Mouse (Mus musculus) embryonic facial prominence, embryonic 15.5 days (tissue): ENCODE measurements around the gene Eln. TPM values are rescaled to one million over a fixed set of nuclear protein-coding genes. Genes with fewer than 3 reads are reported as not detected.
A peak's percentile ranks its signal among the peaks of the same experiment; 100 is the strongest.

Experiments used
- ATAC-seq: fragments of 200-750 bp; cut with Nextera tagmentation; 2 replicates; pipeline ENCODE4 v1.8.0; 2017; ENCODE audit warnings: low read depth, moderate TSS enrichment; ENCODE audit not compliant: insufficient number of reproducible peaks, low FRiP score, low TSS enrichment
- H3K27ac ChIP-seq: fragments of 300-500 bp; sonication (generic); replicated peaks from 2 replicates; pipeline ENCODE4 v1.5.1; 2015; ENCODE audit warnings: mild to moderate bottlenecking, inconsistent platforms
- H3K27me3 ChIP-seq: fragments of 300-500 bp; sonication (generic); 2 replicates; pipeline ENCODE4 v1.6.1; 2015; ENCODE audit warnings: inconsistent platforms
- H3K36me3 ChIP-seq: fragments of 300-500 bp; sonication (generic); 2 replicates; pipeline ENCODE4 v1.6.1; 2015; ENCODE audit warnings: mild to moderate bottlenecking, inconsistent platforms
- H3K4me1 ChIP-seq: fragments of 300-500 bp; sonication (generic); 2 replicates; pipeline ENCODE4 v1.6.1; 2015; ENCODE audit warnings: inconsistent platforms
- H3K4me2 ChIP-seq: fragments of 300-500 bp; sonication (generic); replicated peaks from 2 replicates; pipeline ENCODE4 v1.6.1; 2015; ENCODE audit warnings: mild to moderate bottlenecking, inconsistent platforms
- H3K4me3 ChIP-seq: fragments of 300-500 bp; sonication (generic); replicated peaks from 2 replicates; pipeline ENCODE4 v1.5.1; 2015; ENCODE audit warnings: mild to moderate bottlenecking, inconsistent platforms
- H3K9ac ChIP-seq: fragments of 300-500 bp; sonication (generic); 2 replicates; pipeline ENCODE4 v1.6.1; 2015; ENCODE audit warnings: inconsistent platforms
- H3K9me3 ChIP-seq: fragments of 300-500 bp; sonication (generic); replicated peaks from 2 replicates; pipeline ENCODE4 v1.6.1; 2016; ENCODE audit warnings: inconsistent platforms
- WGBS: fragments of 180-500 bp; shearing (Covaris S2); methylation state at CpG from one replicate; pipeline ENCODE4 v1.1.7; 2015; 5-methylcytosine and 5-hydroxymethylcytosine counted together
- polyA plus RNA-seq: library from polyadenylated mRNA; unstranded; fragments of >200 nt; fragmentation: Nextera tagmentation; extraction: Ambion mirVana; gene quantifications from 2 replicates; pipeline ENCODE4 v1.2.1, GENCODE M21; 2015

Eln gene
- 289 and 312 TPM in 2 replicates for polyA plus RNA-seq

DNA sequence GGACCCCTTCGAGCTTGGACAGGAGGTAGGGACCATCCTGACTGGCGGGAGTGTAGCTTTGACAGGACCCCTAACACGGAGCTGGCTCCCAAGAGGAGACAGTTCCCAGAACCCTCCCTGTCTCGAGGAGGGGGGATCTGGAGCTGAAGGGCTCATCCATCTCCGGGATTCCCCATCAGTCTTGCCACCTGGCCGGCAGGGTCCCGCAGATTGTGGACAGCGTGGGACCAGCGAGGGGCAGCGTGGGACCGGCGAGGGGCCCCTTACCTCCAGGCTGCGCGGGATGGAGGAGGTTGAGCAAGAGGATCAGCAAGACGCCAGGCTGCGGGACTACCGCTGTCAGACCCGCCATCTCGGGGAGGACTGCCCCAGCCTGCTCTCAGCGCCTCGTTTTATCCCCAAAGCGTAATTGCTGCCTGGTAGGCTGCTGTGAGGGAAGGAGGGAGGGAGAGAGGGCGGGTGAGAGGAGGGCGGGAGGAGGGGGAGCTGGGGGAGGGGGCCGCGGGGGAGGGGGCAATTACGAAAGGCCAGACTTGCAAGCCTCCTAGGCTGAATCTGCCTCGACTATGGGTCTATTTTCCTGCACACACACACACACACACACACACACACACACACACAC is at the start of gene Eln:
Gene Eln, minus strand, starts transcription at position 434 of the 622 bp plus-strand sequence.
- WGBS, result 2% methylated on average over 22 of the region's 28 CpGs

DNA sequence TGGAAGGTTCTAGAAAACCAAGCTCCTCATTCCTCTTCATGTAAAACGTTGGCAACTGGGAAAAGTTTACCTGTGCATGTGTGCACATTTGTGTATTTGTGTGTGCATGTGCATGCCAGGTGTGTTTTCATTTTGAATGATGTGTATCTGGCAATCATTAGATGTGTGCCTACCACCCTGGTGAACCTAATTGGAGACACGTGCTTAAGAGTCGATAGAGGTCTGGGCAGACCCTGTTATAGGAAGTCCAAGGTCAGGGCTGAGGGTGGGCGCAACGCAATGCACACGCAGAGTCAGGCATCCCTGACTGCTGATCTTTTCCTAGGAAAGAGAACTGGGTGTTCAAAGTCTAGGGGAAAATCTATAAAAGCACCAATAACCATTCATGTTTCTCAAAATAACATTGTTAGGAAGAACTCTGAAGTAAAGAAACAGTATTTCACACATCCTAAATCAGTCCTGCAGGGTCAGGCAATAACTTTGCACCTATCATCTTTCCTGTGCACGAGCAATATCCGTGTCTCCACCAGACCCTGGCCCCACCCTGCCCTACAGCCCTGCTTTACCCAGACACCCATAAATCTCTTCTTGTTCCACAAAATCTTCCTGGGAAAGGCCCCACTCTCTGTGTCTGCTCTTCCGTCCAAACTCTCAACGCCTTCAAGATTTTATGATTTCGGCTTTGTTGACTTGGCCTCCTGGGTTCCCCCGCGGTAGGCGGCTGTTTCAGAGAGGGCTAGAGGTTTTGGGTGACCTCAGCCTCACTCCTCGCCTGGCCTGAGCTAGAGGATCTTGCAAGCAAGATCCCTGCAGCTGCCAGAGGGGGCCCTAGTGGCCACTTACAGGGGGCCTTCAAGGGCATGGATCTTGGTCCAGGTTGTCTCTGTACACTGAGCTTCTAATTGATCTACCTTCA is 43.2 kb upstream of the Eln start:
- no peak overlapping the region for H3K27ac ChIP-seq
- no peaks in the 10 kb centered on the region for H3K36me3 ChIP-seq
- H3K9ac ChIP-seq, result no peak overlapping the region
- no peak overlapping the region for H3K4me2 ChIP-seq
- 61% methylated on average over 15 of the region's 15 CpGs for WGBS
- no peaks in the 10 kb centered on the region for H3K9me3 ChIP-seq
- H3K4me1 ChIP-seq, result peaks cover 9% of the 10 kb centered on the region
- H3K4me3 ChIP-seq, result no peak overlapping the region
- H3K27me3 ChIP-seq, result no peaks in the 10 kb centered on the region
- no peak for ATAC-seq

More for the DNA sequence above, at the start of gene Eln:
- Histone ChIP-seq H3K27me3 (no peaks in the 10 kb centered on the region), H3K4me2 (peak within 1 kb of the TSS; percentile 76), H3K4me1 (peaks cover 81% of the 10 kb centered on the region), H3K9me3 (no peaks in the 10 kb centered on the region), H3K27ac (peak within 1 kb of the TSS; percentile 90), H3K4me3 (peak within 1 kb of the TSS; percentile 55), H3K36me3 (no peaks in the 10 kb centered on the region; the same call in 1 of the 2 replicates), H3K9ac (peak within 1 kb of the TSS; percentile 68)
- peak; percentile 66 for ATAC-seq

DNA sequence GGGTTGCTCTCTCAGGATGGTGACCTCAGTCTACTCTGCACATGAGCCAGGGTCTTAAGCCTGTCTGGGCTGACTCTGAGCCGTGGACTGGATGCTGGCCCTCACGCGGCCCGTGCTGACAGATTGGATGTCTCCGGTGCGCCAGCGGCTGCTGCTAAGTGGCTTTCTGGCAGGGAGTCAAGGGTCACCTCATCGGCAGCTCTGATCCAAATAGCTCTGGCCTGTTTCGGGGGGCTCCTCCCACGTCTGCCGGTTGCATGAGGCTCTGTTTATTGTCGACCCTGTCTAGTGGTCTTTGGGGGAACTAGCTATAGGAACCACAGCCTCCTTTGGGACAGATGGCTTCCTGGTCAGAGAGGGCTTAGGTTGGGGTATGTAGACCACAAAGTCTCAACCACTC is 41.1 kb upstream of the Eln start:
- Histone ChIP-seq H3K4me1 (peaks cover 9% of the 10 kb centered on the region), H3K9me3 (no peaks in the 10 kb centered on the region)
- 31% methylated on average over 12 of the region's 12 CpGs for WGBS

DNA sequence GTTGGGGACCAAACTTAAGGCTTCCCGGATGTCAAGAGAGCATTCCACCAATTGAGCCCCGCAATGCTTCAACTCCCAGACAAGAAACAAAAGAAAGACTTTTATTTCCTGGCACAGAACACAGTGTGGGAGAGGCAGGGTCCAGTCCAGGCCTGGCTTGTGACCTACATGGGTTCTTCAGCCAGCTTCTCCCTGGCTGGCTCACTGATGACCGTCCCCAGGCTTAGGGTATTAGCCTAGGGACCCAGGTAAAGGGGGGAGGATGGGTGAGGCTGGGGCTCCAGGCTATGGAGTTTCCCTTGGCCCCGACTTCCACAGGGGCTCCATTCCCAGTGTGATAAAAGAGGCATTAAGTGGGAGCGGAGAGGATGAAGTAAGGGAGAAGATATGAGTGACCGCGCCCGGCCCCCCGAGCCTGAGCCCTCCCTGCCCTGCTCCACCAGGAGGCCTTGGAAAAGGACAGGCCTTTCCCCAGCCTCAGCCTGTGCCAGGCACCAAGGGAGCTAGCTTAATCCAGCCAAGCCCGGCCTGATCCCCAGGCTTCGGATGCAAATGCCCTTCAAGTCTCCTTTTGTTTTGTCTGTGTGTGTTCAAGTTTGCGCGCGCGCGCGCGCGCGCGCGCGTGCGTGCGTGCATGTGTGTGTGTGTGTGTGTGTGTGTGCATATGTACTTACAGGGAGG is 38.7 kb upstream of the Eln start:
- no peak overlapping the region for H3K9ac ChIP-seq
- no peak overlapping the region for H3K4me3 ChIP-seq
- H3K27me3 ChIP-seq, result no peaks in the 10 kb centered on the region
- H3K36me3 ChIP-seq, result no peaks in the 10 kb centered on the region
- WGBS, result 39% methylated on average over 25 of the region's 25 CpGs
- peaks cover 9% of the 10 kb centered on the region for H3K4me1 ChIP-seq
- H3K27ac ChIP-seq, result no peak overlapping the region
- H3K9me3 ChIP-seq, result no peaks in the 10 kb centered on the region
- H3K4me2 ChIP-seq, result 0 out of 2 replicates have a peak overlapping the region, but pooled peaks have one; percentile 15
- ATAC-seq, result no peak

More for the DNA sequence above, 41.1 kb upstream of the Eln start:
- Histone ChIP-seq H3K36me3 (no peaks in the 10 kb centered on the region), H3K4me2 (no peak overlapping the region), H3K27me3 (no peaks in the 10 kb centered on the region), H3K4me3 (no peak overlapping the region), H3K9ac (no peak overlapping the region), H3K27ac (no peak overlapping the region; the same call in 1 of the 2 replicates)
- ATAC-seq, result peak; percentile 48

- WGBS, result 53% methylated on average over 2 of the region's 2 CpGs
- Histone ChIP-seq H3K4me1 (peaks cover 9% of the 10 kb centered on the region), H3K4me3 (no peak overlapping the region), H3K36me3 (no peaks in the 10 kb centered on the region), H3K27me3 (no peaks in the 10 kb centered on the region), H3K27ac (no peak overlapping the region), H3K4me2 (no peak overlapping the region), H3K9me3 (no peaks in the 10 kb centered on the region), H3K9ac (no peak overlapping the region)
- no peak for ATAC-seq
Observed at GRCm38 (mm10) chr5:134783794-134784193, 36.7 kb upstream of the Eln start.

GRCm38 (mm10) chr5:134780963-134781362 is 33.8 kb upstream of the Eln start:
- H3K9me3 ChIP-seq, result no peaks in the 10 kb centered on the region
- no peak overlapping the region for H3K9ac ChIP-seq
- H3K4me1 ChIP-seq, result peaks cover 12% of the 10 kb centered on the region
- H3K27ac ChIP-seq, result no peak overlapping the region
- no peak for ATAC-seq
- no peaks in the 10 kb centered on the region for H3K27me3 ChIP-seq
- H3K36me3 ChIP-seq, result no peaks in the 10 kb centered on the region
- H3K4me3 ChIP-seq, result no peak overlapping the region
- H3K4me2 ChIP-seq, result no peak overlapping the region

DNA sequence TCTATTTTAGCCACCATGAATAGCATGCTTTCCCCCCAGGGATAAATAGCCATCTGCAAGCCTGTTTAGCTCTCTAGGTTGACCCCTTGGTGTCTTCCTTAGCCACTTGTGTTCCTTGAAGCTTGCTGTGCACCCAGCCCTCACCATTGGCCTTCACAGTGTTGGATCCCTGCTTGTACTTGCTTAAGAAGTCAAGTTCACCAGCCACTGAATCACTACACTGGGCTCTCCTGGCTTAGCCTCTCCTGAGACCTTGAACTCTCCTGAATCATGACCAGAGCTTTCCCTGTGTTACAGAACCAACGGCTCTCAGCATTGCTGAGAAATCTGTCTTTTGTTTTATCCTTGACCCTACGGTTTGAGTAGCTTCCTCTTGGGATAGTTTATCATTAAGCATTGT is 33.0 kb upstream of the Eln start:
- Histone ChIP-seq H3K27me3 (no peaks in the 10 kb centered on the region), H3K4me1 (peaks cover 6% of the 10 kb centered on the region; the same call in 1 of the 2 replicates), H3K36me3 (no peaks in the 10 kb centered on the region), H3K4me3 (no peak overlapping the region), H3K27ac (no peak overlapping the region), H3K4me2 (no peak overlapping the region), H3K9ac (no peak overlapping the region), H3K9me3 (no peaks in the 10 kb centered on the region)
- WGBS, result 81% methylated on average over 2 of the region's 2 CpGs
- no peak for ATAC-seq

DNA sequence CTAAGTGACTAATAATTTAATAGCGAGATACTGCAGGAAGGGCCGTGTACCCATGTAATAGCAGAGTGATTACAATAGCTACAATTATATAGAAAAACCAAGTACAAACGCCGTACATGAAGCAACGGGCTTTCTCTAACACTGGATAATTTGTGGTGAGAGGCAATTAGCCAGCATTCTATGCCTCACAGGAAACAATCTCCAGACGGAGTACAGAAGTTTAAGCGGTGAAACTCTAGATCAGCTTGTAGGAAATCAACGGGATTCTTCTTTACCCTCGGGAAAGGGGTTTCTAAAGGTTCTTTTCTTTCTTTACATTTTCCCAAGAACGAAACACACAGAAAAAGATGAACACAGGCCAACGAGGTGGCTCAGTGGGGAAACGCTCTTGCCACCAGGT is 29.4 kb upstream of the Eln start:
- WGBS, result 36% methylated on average over 12 of the region's 12 CpGs
- Histone ChIP-seq H3K4me2 (no peak overlapping the region), H3K9ac (no peak overlapping the region), H3K9me3 (no peaks in the 10 kb centered on the region), H3K4me1 (peaks cover 6% of the 10 kb centered on the region; the same call in 1 of the 2 replicates), H3K27me3 (no peaks in the 10 kb centered on the region), H3K27ac (peak overlapping the region; percentile 48; the same call in 1 of the 2 replicates), H3K4me3 (no peak overlapping the region), H3K36me3 (no peaks in the 10 kb centered on the region)
- ATAC-seq, result 0 out of 2 replicates have a peak, but pooled peaks have one; percentile 4

GRCm38 (mm10) chr5:134772522-134772921 is 25.4 kb upstream of the Eln start:
- Histone ChIP-seq H3K27me3 (no peaks in the 10 kb centered on the region), H3K4me2 (no peak overlapping the region), H3K9me3 (no peaks in the 10 kb centered on the region), H3K9ac (no peak overlapping the region), H3K36me3 (no peaks in the 10 kb centered on the region), H3K27ac (no peak overlapping the region), H3K4me3 (no peak overlapping the region), H3K4me1 (peaks cover 6% of the 10 kb centered on the region; the same call in 1 of the 2 replicates)
- no peak for ATAC-seq
- WGBS, result 71% methylated on average over 12 of the region's 12 CpGs

DNA sequence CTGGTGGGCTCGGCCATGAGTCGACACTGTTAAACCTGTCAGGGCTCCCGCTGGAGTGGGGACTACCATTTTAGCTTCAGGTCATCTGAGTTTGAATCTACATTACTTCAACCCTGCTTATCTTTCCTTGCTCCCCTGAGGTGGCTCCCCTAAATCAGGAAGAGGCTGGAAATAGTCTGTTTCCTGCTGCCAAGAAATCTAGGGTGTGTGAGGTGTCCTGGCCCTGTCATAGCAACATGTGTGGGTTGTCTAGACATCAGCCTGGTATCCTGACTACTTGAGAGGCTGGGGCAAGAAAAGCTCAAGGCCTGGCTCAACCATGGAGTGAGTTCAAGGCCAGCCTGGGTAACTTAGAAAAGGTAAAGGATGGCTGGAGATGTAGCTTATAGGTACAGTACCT is 24.6 kb upstream of the Eln start:
- Histone ChIP-seq H3K27ac (no peak overlapping the region), H3K4me3 (no peak overlapping the region), H3K9ac (no peak overlapping the region), H3K4me2 (no peak overlapping the region), H3K9me3 (no peaks in the 10 kb centered on the region), H3K36me3 (no peaks in the 10 kb centered on the region), H3K4me1 (no peaks in the 10 kb centered on the region), H3K27me3 (no peaks in the 10 kb centered on the region)
- 89% methylated on average over 3 of the region's 3 CpGs for WGBS
- ATAC-seq, result no peak

DNA sequence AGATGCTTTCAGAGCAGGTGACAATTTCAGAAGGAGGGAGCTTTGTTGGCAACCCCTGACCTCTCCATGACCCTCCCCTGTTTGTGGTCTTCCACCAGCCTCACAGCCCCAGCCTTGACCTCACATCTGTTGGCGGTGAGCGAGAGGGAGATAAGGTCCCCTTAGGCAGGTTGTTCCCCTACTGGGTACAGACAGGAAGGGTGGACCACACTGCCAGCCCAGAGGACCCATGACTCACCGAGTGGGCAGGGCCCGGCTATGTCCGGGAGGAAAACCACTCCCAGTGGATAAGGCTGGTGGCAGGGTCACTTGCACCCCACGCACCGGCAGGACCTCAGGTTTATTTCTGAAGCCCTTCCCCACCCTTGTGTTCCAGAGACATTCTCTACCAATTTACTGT is 22.1 kb upstream of the Eln start:
- no peaks in the 10 kb centered on the region for H3K4me1 ChIP-seq
- no peak overlapping the region for H3K4me3 ChIP-seq
- H3K36me3 ChIP-seq, result no peaks in the 10 kb centered on the region
- H3K9me3 ChIP-seq, result no peaks in the 10 kb centered on the region
- H3K4me2 ChIP-seq, result no peak overlapping the region
- WGBS, result 73% methylated on average over 7 of the region's 7 CpGs
- no peak overlapping the region for H3K27ac ChIP-seq
- no peaks in the 10 kb centered on the region for H3K27me3 ChIP-seq
- no peak for ATAC-seq
- H3K9ac ChIP-seq, result no peak overlapping the region
